Mouse (Mus musculus) forelimb bud, embryonic 11.5 days (tissue): Measurements from ENCODE around the gene Hsd17b11.

Source experiments
- DNase-seq: peaks from one replicate; pipeline ENCODE4 v3.0.0-alpha.2; 2012; ENCODE audit warnings: low read depth, low spot score

Gene Hsd17b11

GRCm38 (mm10) chr5:104021597-104022378 lies at the start of gene Hsd17b11:
Gene Hsd17b11 (minus strand): TSS chr5:104021919.
- DNase-seq, result peak; percentile 80

DNA sequence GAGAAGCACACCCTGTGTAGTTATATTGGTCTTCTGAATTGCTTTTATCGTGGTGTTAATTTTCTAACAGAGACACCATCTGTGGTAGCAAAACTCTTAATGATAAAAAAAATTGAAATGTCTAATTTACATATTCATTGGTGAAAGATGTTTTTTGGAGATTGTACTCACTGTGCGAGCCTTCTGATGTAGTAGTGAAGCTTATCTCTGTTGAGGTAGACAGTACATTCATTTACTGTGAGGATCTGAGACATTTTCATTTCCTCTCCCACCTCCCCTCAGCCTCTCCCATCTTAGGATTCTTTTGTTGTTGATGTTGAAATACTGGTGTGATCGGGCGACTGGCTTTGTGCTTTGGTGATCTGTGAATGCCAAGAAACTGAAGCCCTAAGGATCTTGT lies 49.3 kb upstream of the Hsd17b11 start:
- DNase-seq, result no peak

DNA sequence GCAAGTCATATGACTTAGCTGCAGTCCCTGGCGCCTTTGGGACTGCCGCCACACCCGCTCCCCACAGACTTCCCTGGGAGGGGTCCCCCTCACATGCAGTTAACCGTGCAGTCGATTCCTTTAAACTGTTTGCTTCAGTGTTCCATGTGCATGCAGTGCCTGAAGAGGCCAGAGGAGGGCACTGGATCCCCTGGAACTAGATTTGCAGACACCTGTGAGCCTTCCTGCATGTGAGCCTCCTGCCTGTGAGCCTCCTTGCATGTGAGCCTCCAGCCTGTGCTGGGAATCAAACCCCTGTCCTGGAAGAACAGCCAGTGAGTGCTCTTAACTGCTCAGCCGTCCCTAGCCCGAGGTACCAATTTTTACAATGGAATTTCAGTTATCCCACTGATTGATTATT lies 47.0 kb upstream of the Hsd17b11 start:
- DNase-seq, result no peak

- no peak for DNase-seq
Observed at GRCm38 (mm10) chr5:104062773-104063551, 41.2 kb upstream of the Hsd17b11 start.

GRCm38 (mm10) chr5:104061936-104062772 lies 40.4 kb upstream of the Hsd17b11 start:
- DNase-seq, result no peak

DNA sequence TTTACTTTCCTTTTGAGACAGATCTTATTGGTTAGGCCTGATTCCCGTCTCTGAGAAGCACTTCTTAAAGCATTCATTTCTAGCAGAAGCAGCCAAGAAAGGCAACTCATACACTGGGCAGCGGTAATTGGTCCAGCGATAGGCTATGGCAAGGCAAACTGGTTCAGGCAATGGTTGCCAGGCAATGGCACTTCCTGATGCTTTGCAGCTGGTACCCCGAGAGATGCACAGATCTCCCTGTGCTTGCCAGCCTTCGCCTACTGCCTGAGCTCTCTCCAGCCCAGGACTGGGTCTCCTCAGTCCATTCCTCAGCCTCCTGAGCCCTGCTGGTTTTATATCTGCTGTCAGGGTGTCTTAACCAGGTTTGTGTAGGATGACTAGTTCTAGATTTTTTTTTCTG lies 38.7 kb upstream of the Hsd17b11 start:
- no peak for DNase-seq

DNA sequence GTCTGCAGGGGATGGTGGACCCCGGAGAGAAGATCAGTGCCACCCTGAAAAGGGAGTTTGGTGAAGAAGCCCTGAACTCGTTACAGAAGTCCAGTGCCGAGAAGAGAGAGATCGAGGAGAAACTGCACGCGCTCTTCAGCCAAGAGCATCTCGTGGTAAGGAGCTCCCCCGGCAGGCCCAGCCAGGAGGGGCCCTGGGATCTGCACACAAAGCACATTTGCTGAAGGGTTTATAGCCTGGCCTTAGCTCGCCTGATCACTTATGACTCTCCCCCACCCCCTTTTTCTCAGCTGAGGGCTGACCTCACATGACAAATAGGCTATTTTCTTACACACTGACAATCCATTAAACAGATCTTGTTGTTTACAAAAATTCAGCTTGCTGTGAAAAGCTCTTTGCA lies 37.9 kb upstream of the Hsd17b11 start:
- DNase-seq, result no peak

- DNase-seq, result no peak
Observed at GRCm38 (mm10) chr5:104058021-104058420, 36.3 kb upstream of the Hsd17b11 start.

GRCm38 (mm10) chr5:104056295-104056694 lies 34.6 kb upstream of the Hsd17b11 start:
- DNase-seq, result no peak

DNA sequence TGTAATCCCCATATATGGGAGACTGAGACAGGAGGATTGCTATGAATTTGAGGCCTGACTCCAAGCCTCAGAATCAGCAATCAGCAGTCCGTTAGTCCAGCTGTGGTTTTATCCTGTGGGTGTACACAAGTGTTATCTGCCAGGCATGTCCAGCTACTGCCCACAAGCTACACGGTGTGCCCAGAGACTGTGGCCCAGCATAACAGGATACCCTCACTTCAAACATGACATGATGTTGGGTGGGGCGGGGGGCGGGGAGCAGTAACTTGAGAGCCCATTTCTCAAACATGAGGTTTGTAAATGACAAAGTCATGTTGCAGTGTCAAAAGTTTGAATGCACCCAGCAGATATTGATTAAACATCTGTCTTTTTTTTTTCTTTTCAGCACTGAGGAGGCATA lies 34.1 kb upstream of the Hsd17b11 start:
- DNase-seq, result no peak

DNA sequence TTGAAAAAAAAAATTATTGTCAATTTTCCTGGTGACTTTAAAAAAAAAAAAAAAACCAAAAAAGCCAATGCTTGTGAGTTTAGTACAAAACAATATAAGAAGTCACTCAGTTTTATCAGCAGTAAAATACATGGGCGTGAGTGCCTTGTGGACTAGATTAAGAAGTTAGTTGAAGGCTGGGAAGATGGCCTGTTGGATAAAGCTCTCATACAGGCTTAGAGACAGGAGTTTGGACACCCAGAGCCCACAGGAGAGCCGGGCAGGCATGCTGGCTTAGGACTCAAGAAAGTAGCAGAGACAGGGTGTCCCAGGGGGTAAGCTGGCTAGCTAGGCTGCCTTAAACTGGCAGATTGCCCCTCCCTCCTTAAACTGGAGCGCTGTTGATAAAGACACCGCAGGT lies 33.2 kb upstream of the Hsd17b11 start:
- no peak for DNase-seq

GRCm38 (mm10) chr5:104052956-104053355 lies 31.2 kb upstream of the Hsd17b11 start:
- DNase-seq, result no peak

DNA sequence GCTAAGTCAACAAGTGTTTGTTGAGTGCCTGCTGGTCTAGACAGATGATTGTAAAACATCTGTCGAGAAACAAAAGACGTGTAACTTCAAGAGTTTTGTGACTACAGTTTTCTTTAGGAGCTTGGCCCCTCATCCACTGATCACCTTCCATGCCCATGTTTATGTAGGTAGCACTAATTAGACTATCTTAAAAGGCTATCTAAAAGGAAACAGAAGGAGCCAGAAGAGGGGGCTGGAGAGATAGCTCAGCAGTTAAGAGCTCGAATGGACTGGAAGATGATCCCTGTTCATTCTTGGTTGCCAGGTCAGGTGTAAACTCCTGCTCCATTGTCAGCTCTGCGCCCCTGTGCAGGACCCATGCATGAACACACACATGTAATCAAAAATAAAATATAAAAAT lies 26.4 kb upstream of the Hsd17b11 start:
- DNase-seq, result no peak

GRCm38 (mm10) chr5:104047200-104048105 lies 25.7 kb upstream of the Hsd17b11 start:
- DNase-seq, result peak; percentile 17

DNA sequence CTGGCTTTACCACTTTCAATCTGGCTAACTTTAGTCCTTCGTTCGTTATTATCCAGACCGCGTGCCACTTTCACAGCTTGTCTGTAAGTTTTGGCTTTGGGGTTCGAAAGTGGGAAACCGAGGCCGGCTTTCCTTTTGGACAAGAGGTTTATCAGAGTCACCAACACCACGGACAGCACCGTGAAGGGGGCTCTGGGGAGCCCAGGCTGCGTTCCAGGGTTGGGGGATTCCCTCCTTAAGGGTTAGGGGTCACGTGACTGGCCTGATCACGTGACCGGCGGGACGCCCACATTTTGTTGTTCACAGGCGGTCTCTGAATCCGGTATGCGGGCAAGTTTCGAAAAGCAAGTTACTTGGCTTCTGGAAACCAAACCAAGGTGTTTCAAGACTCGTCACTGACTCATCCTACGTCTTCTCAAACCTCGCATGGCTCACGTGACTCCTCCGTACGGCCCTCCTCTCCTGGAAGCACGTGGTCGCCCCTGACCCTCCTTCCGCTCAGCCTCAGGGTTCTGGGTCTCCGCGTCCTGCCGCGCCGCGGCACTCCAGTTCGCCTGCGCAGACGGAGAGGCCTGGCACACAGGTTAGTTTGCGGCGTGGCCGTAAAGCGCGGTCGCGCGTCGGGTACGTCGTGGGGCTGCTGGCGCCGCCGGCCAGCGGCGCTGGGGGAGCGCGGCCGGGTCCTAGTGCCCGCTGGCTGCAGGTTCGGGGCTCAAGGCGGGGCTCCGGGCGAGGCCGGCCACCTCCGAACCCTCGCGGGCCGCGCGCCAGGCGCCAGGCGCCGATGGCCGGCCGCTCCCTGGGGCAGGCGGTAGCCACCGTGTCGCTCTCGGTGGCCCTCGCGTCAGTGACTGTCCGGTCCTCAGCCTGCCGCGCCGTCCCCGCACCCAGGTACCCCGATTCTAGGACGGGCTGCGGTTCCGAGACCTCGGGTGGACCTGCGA lies 24.8 kb upstream of the Hsd17b11 start, which contains the start of gene Nudt9:
Gene Nudt9 (plus strand): TSS at position 51 of the 944 bp plus-strand sequence.
- peak; percentile 99 for DNase-seq

- no peak for DNase-seq
Observed at GRCm38 (mm10) chr5:104043704-104044103, 22.0 kb upstream of the Hsd17b11 start.

DNA sequence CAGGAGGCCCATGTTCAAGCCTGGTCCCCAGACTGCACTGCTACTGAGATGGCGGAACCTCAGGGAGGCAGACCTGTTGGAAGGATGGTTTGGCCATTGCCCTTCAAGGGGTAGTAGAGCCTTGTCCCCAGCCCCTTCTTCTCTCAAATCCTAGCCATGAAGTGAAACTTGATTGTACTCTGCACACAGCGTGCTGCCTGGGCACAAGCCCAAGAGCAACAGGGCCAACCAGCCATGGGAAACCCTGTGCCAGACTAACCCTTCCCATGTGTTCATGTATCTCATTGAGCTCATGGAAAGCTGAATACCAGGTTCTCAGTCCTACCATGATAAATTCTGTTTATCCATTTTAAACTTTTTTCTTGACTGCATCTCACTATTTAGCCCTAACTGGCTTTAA lies 21.2 kb upstream of the Hsd17b11 start:
- no peak for DNase-seq

- peak; percentile 37 for DNase-seq
Observed at GRCm38 (mm10) chr5:104039154-104039932, 17.6 kb upstream of the Hsd17b11 start.

GRCm38 (mm10) chr5:104036686-104037085 lies 15.0 kb upstream of the Hsd17b11 start:
- DNase-seq, result no peak
